Mouse (Mus musculus): ENCODE data around the gene Farp2. TPM values are rescaled to one million over a fixed set of nuclear protein-coding genes. Genes with fewer than 3 reads are reported as not detected.
A peak's percentile ranks its signal among the peaks of the same experiment; 100 is the strongest.

Gene Farp2
- polyA plus RNA-seq, 1 experiment, result 5.1 TPM

- TF ChIP-seq POLR2A (IDR thresholded peaks at IDR 0.05; ENCODE audit: extremely low read depth, insufficient read depth, low read length) (no peak), CTCF (IDR thresholded peaks at IDR 0.05; ENCODE audit: extremely low read depth, insufficient read depth, low read length) (no peak)
- no peak overlapping the region for H3K27ac ChIP-seq (ENCODE audit: insufficient read depth, low read length)
- H3K4me3 ChIP-seq (ENCODE audit: insufficient read depth, low read length), result no peak overlapping the region
These were observed 35.4 kb downstream of the Farp2 start for GRCm38 (mm10) chr1:93547286-93547685.

DNA sequence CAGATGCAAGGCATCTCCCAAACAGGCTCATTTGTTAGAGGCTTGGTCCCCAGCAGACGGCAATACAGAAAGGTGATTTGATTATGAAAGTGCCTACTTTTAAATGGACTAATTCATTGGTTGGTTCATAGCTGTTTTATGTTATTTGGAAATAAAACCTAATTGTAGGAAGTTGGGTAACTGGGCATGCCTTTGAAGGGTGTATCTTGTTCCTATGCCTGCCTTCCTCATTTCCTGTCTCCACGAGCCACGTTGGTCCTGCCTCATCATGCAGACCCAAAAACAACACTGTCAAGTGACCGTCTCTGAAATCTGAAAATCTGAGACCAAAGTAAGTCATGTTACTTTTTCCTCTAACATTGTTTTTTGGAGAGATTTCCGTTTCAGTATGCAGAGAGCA, 39.5 kb downstream of the Farp2 start:
- H3K4me3 ChIP-seq (ENCODE audit: insufficient read depth, low read length), result no peak overlapping the region
- H3K4me1 ChIP-seq (ENCODE audit: control insufficient read depth, insufficient read depth, low read length), result no peaks in the 10 kb centered on the region
- TF ChIP-seq POLR2A (IDR thresholded peaks at IDR 0.05; ENCODE audit: extremely low read depth, insufficient read depth, low read length) (no peak), CTCF (IDR thresholded peaks at IDR 0.05; ENCODE audit: extremely low read depth, insufficient read depth, low read length) (no peak)
- H3K27ac ChIP-seq (ENCODE audit: insufficient read depth, low read length), result no peak overlapping the region

More at GRCm38 (mm10) chr1:93547286-93547685, 35.4 kb downstream of the Farp2 start:
- H3K4me1 ChIP-seq (ENCODE audit: control insufficient read depth, insufficient read depth, low read length), result no peaks in the 10 kb centered on the region

DNA sequence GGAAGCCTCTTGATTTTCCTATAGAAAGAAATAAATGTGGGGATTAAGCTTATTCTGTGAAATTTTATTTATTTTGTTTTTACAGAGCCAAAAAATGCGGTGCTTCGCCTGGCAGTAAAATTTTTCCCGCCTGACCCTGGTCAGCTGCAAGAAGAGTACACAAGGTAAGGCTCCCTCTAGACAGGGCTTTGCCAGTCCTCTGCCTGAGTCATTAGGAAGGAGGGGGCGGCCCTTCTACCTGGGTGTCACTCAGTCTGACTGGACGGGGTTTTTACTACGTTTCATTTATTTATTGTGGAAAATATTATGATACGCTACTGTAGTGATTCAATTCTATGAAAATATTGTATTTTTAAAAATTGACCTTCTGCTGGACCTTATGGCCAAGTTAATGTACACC, 51.3 kb downstream of the Farp2 start:
- TF ChIP-seq POLR2A (IDR thresholded peaks at IDR 0.05; ENCODE audit: extremely low read depth, insufficient read depth, low read length), result no peak
- no peak for TF ChIP-seq CTCF (IDR thresholded peaks at IDR 0.05; ENCODE audit: extremely low read depth, insufficient read depth, low read length)
- H3K27ac ChIP-seq (ENCODE audit: insufficient read depth, low read length), result no peak overlapping the region
- no peaks in the 10 kb centered on the region for H3K4me1 ChIP-seq (ENCODE audit: control insufficient read depth, insufficient read depth, low read length)
- H3K4me3 ChIP-seq (ENCODE audit: insufficient read depth, low read length), result no peak overlapping the region

DNA sequence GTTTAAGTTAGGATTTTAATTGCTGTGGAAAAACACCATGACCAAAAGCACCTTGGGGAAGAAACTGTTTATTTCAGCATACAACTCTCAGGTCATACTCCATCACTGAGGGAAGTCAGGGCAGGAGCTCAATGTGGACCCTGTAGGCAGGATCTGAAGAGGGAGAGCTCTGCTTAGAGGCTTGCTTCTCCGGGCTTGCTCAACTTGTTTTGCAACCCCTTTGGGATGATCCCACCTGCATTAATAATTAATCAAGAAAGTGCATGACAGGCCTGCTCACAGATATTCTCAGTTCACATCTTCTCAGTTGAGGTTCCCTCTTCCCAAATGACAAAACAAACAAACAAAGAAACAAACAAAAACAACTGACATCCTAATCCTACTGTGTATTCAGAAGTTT, 51.8 kb downstream of the Farp2 start:
- Histone ChIP-seq H3K27ac (ENCODE audit: insufficient read depth, low read length) (no peak overlapping the region), H3K4me3 (ENCODE audit: insufficient read depth, low read length) (no peak overlapping the region), H3K4me1 (ENCODE audit: control insufficient read depth, insufficient read depth, low read length) (no peaks in the 10 kb centered on the region)
- no peak for TF ChIP-seq POLR2A (IDR thresholded peaks at IDR 0.05; ENCODE audit: extremely low read depth, insufficient read depth, low read length)
- no peak for TF ChIP-seq CTCF (IDR thresholded peaks at IDR 0.05; ENCODE audit: extremely low read depth, insufficient read depth, low read length)

- TF ChIP-seq CTCF (IDR thresholded peaks at IDR 0.05; ENCODE audit: extremely low read depth, insufficient read depth, low read length) (no peak), POLR2A (IDR thresholded peaks at IDR 0.05; ENCODE audit: extremely low read depth, insufficient read depth, low read length) (no peak)
These were observed 52.9 kb downstream of the Farp2 start for GRCm38 (mm10) chr1:93564781-93565180.

GRCm38 (mm10) chr1:93567013-93567412, 55.1 kb downstream of the Farp2 start:
- TF ChIP-seq POLR2A (IDR thresholded peaks at IDR 0.05; ENCODE audit: extremely low read depth, insufficient read depth, low read length), result no peak
- Histone ChIP-seq H3K4me3 (ENCODE audit: insufficient read depth, low read length) (no peak overlapping the region), H3K4me1 (ENCODE audit: control insufficient read depth, insufficient read depth, low read length) (no peaks in the 10 kb centered on the region), H3K27ac (ENCODE audit: insufficient read depth, low read length) (peak overlapping the region; percentile 25; the same call in 1 of the 2 replicates)

More at GRCm38 (mm10) chr1:93564781-93565180, 52.9 kb downstream of the Farp2 start:
- H3K4me3 ChIP-seq (ENCODE audit: insufficient read depth, low read length), result no peak overlapping the region
- no peak overlapping the region for H3K27ac ChIP-seq (ENCODE audit: insufficient read depth, low read length)
- H3K4me1 ChIP-seq (ENCODE audit: control insufficient read depth, insufficient read depth, low read length), result no peaks in the 10 kb centered on the region

DNA sequence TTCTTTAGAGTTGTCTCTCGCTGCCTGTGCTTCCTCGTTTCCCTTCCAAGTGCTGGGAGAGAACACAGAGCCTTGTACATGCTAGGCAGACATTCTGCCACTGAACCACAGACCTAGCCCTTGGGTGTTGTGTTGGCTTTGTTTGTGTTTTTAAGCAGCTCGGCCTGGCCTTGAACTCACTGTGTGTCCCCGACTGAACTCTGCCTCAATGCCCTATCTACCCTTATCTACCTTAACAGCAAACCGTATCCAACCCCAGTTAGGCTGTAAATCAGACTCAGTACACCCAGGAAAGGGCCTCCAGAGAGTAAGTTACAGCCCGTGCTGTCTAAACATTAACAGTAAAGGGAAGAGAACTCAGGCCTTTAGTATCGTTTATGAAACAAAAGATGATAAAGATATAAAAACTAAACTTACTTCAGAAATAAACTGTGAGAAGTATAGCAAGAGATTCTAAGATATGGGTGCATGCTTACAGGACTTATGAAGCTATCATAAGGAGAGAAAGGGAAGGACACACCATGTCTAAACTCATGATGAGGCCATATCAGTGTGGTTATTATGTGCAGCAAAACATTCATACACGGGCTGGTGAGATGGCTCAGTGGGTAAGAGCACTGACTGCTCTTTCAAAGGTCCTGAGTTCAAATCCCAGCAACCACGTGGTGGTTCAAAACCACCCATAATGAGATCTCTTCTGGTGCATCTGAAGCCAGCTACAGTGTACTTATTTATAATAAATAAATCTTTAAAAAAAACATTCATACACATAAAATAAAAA, 56.0 kb downstream of the Farp2 start:
- Histone ChIP-seq H3K4me1 (ENCODE audit: control insufficient read depth, insufficient read depth, low read length) (no peaks in the 10 kb centered on the region), H3K4me3 (ENCODE audit: insufficient read depth, low read length) (no peak overlapping the region), H3K27ac (ENCODE audit: insufficient read depth, low read length) (no peak overlapping the region)
- no peak for TF ChIP-seq POLR2A (IDR thresholded peaks at IDR 0.05; ENCODE audit: extremely low read depth, insufficient read depth, low read length)
- no peak for TF ChIP-seq CTCF (IDR thresholded peaks at IDR 0.05; ENCODE audit: extremely low read depth, insufficient read depth, low read length)

- no peak overlapping the region for H3K4me3 ChIP-seq (ENCODE audit: insufficient read depth, low read length)
- no peak for TF ChIP-seq POLR2A (IDR thresholded peaks at IDR 0.05; ENCODE audit: extremely low read depth, insufficient read depth, low read length)
- TF ChIP-seq CTCF (IDR thresholded peaks at IDR 0.05; ENCODE audit: extremely low read depth, insufficient read depth, low read length), result no peak
- 0 out of 2 replicates have a peak overlapping the region, but pooled peaks have one; percentile 41 for H3K27ac ChIP-seq (ENCODE audit: insufficient read depth, low read length)
- H3K4me1 ChIP-seq (ENCODE audit: control insufficient read depth, insufficient read depth, low read length), result peaks cover 4% of the 10 kb centered on the region
These were observed 65.2 kb downstream of the Farp2 start for GRCm38 (mm10) chr1:93577066-93577465.

- no peak for TF ChIP-seq POLR2A (IDR thresholded peaks at IDR 0.05; ENCODE audit: extremely low read depth, insufficient read depth, low read length)
- peak overlapping the region; percentile 41; the same call in 1 of the 2 replicates for H3K27ac ChIP-seq (ENCODE audit: insufficient read depth, low read length)
- no peak overlapping the region for H3K4me3 ChIP-seq (ENCODE audit: insufficient read depth, low read length)
- H3K4me1 ChIP-seq (ENCODE audit: control insufficient read depth, insufficient read depth, low read length), result peaks cover 4% of the 10 kb centered on the region
These were observed 66.0 kb downstream of the Farp2 start for GRCm38 (mm10) chr1:93577861-93578260.

GRCm38 (mm10) chr1:93581545-93581944, 69.7 kb downstream of the Farp2 start:
- Histone ChIP-seq H3K4me1 (ENCODE audit: control insufficient read depth, insufficient read depth, low read length) (peaks cover 4% of the 10 kb centered on the region), H3K4me3 (ENCODE audit: insufficient read depth, low read length) (no peak overlapping the region), H3K27ac (ENCODE audit: insufficient read depth, low read length) (no peak overlapping the region)
- TF ChIP-seq CTCF (IDR thresholded peaks at IDR 0.05; ENCODE audit: extremely low read depth, insufficient read depth, low read length) (no peak), POLR2A (IDR thresholded peaks at IDR 0.05; ENCODE audit: extremely low read depth, insufficient read depth, low read length) (no peak)

All from cortical plate, adult 2 months (tissue).